In genomic region chr3:61243876-61244527, GRCm38 (mm10) we compare ENCODE assay signal across 8 mouse cellular contexts.
A peak's percentile ranks its signal among the peaks of the same experiment; 100 is the strongest.
DNase-seq lines count a peak whose midpoint lies in the region; ATAC-seq and TF ChIP-seq lines count a peak whose summit lies in the region.

No protein-coding gene starts in this region.

- in situ Hi-C loops in ES-E14 (cut with MboI; ENCODE audit: low sequenced_read_pairs in 2 of 2, unreplicated experiment in 2 of 2), result loop anchor here (25.0 kb wide), 2 partner anchors 593 to 943 kb away; no protein-coding TSS in a partner anchor

- no peak overlapping the region for H3K9ac ChIP-seq in kidney, embryonic 16.5 days (replicated peaks; ENCODE audit: low read length)
- no peak overlapping the region for H3K9ac ChIP-seq in ES-E14 (ENCODE audit: insufficient read depth, low read depth, low read length, poor library complexity, severe bottlenecking)

- DNase-seq in kidney, adult 2 months, result peak; percentile 41
- DNase-seq in ES-E14 (ENCODE audit: low read depth, low spot score), result peak; percentile 33
- DNase-seq in c-Kit-positive CD71-positive TER-119-positive erythroid progenitor cells, embryonic 14.5 days (ENCODE audit: low spot score), result peak; percentile 20
- DNase-seq in left cerebral cortex, postnatal 25 days (ENCODE audit: low spot score in 2 of 2), result peak; percentile 52 to 78
- peak; percentile 76 for DNase-seq in retina, embryonic 14.5 days (ENCODE audit: low spot score)

- intact Hi-C loops in left cerebral cortex, postnatal 25 days (cut with DNase I), result loop anchor here (2.0 to 10.0 kb wide), 3 partner anchors 601 to 1213 kb away; no protein-coding TSS in a partner anchor

- no peaks in the 10 kb centered on the region for H3K36me3 ChIP-seq in kidney, adult 2 months (ENCODE audit: control insufficient read depth, insufficient read depth, low read length)
- no peaks in the 10 kb centered on the region for H3K36me3 ChIP-seq in kidney, embryonic 16.5 days (ENCODE audit: insufficient read depth, low read length)
- no peaks in the 10 kb centered on the region for H3K36me3 ChIP-seq in ES-E14 (ENCODE audit: control insufficient read depth, insufficient read depth, low read length, poor library complexity, severe bottlenecking)

- H3K4me3 ChIP-seq in kidney, adult 2 months (ENCODE audit: insufficient read depth, low read depth, low read length), result no peak overlapping the region
- no peak overlapping the region for H3K4me3 ChIP-seq in kidney, embryonic 16.5 days (ENCODE audit: low read length)
- H3K4me3 ChIP-seq in ES-E14 (ENCODE audit: insufficient read depth in 1 of 2, low read depth in 1 of 2, low read length in 2 of 2, poor library complexity in 1 of 2, severe bottlenecking in 1 of 2), result no peak overlapping the region

- TF ChIP-seq POLR2A in kidney, adult 2 months (IDR thresholded peaks at IDR 0.05; ENCODE audit: low read depth, low read length), result no peak

- H3K27ac ChIP-seq in kidney, adult 2 months (ENCODE audit: insufficient read depth, low read depth, low read length), result no peak overlapping the region
- H3K27ac ChIP-seq in kidney, embryonic 16.5 days (ENCODE audit: low read length), result no peak overlapping the region
- H3K27ac ChIP-seq in ES-E14 (ENCODE audit: insufficient read depth, low read depth, low read length, poor library complexity, severe bottlenecking), result no peak overlapping the region

- H3K9me3 ChIP-seq in kidney, embryonic 16.5 days (ENCODE audit: low read length), result no peaks in the 10 kb centered on the region
- H3K9me3 ChIP-seq in ES-E14 (ENCODE audit: control insufficient read depth, insufficient read depth, low read depth, low read length), result no peaks in the 10 kb centered on the region

- no peaks in the 10 kb centered on the region for H3K4me1 ChIP-seq in kidney, adult 2 months (ENCODE audit: control insufficient read depth, insufficient read depth, low read length)
- H3K4me1 ChIP-seq in kidney, embryonic 16.5 days (ENCODE audit: insufficient read depth, low read length), result no peaks in the 10 kb centered on the region
- H3K4me1 ChIP-seq in ES-E14 (ENCODE audit: control insufficient read depth in 2 of 2, insufficient read depth in 2 of 2, low read length in 2 of 2, poor library complexity in 1 of 2), result peaks cover 2 to 3% of the 10 kb centered on the region in 2 experiments; a peak in 3 of 4 replicates

- no peak for TF ChIP-seq CTCF in kidney, adult 2 months (conservative IDR thresholded peaks at IDR 0.05; ENCODE audit: insufficient read depth, insufficient read length, low read depth, low read length)

- 19% methylated on average over 6 of the region's 6 CpGs for WGBS in kidney, adult 2 months
- 17% methylated on average over 6 of the region's 6 CpGs for WGBS in kidney, embryonic 16.5 days

- no peak overlapping the region for H3K4me2 ChIP-seq in kidney, embryonic 16.5 days (replicated peaks; ENCODE audit: low read depth, low read length)

- no peak for ATAC-seq in kidney, embryonic 16.5 days (ENCODE audit: low FRiP score, low TSS enrichment)
- ATAC-seq in granulocyte monocyte progenitor cell, adult 5-6 weeks (replicated peaks; ENCODE audit: poor library complexity, severe bottlenecking), result peak; percentile 60
- ATAC-seq in erythroblast, adult 5-6 weeks (replicated peaks; ENCODE audit: low FRiP score, poor library complexity, severe bottlenecking), result no peak

- no peaks in the 10 kb centered on the region for H3K27me3 ChIP-seq in kidney, adult 2 months (replicated peaks; ENCODE audit: control insufficient read depth, insufficient read depth, low read length)
- no peaks in the 10 kb centered on the region for H3K27me3 ChIP-seq in kidney, embryonic 16.5 days (ENCODE audit: insufficient read depth, low read length)

TF ChIP-seq in ES-E14, 5 proteins besides CTCF, POLR2A, EP300 and RAD21:
- TF ChIP-seq ZC3H11A (IDR thresholded peaks at IDR 0.05; ENCODE audit: borderline replicate concordance, low read depth, low read length) (peak; percentile 85), ZNF384 (IDR thresholded peaks at IDR 0.05; ENCODE audit: low read depth, low read length) (no peak)

Comparison
In these comparisons a context has a peak if more than half of its experiments do, and no peak if none do; other contexts are left out.
1. DNase-seq: peak in every context shown above with its lines; median percentile 76 in retina, embryonic 14.5 days; 65 in left cerebral cortex, postnatal 25 days; 41 in kidney, adult 2 months; 33 in ES-E14; 20 in c-Kit-positive CD71-positive TER-119-positive erythroid progenitor cells, embryonic 14.5 days.